Mouse (Mus musculus): ENCODE results near the gene Slc22a15.

The Slc22a15 gene

DNA sequence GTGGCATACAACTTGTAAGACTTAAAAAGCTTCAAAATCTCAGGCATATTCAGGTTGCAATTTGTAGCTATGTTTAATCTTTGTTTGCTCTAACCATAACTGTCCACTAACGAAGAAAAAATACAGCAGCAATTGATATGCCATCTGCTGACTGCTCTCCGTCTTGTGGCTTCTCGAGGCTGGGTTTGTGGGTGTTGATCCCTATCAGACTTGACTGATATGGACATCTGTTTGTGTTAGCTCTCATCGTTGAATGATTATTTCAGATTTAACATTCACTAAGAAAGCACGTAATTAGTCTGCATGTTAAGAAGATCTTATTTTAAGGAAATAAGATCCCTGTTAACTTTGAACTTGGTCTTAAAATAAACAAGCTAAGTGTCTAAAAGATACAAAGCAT lies 7.7 kb downstream of the Slc22a15 start:
- in situ Hi-C loops (cut with MboI, MseI), result no loop called here

DNA sequence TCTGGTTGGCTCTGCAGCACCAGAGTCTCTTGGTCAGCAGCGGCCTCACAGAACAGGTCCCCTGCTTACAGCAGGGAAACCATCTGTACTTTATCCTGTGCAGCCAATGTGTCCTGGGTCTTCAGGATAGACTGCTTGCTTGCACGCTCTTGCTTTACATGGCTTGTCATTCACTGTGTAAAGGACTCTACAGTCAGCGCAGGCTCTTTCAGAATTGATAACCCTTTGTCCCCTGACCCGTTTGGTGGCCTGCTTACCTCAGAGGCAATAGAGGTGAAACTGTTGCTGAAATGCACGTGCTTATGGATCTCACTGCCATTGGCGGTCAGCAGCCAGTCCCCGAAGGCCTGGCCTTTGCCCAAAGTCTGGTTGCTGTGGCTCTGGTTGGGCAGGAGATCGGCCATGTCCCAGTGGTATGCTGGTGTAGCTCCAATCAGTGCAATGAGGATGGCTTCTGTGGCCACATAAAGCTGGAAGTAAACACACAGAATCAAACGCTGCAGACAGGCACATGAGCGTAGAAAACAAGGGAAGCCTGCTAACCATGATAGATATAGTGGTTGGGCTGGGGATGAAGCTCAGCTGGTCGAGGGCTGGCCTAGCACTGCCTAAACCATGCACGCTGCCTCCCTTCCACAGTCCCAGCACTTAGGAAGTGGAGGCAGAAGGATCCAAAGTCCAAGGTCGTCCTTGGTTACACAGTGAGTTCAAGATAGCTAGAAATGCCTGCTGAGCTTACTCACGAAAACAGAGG lies 9.0 kb downstream of the Slc22a15 start:
- in situ Hi-C loops (cut with MboI, MseI), result no loop called here

DNA sequence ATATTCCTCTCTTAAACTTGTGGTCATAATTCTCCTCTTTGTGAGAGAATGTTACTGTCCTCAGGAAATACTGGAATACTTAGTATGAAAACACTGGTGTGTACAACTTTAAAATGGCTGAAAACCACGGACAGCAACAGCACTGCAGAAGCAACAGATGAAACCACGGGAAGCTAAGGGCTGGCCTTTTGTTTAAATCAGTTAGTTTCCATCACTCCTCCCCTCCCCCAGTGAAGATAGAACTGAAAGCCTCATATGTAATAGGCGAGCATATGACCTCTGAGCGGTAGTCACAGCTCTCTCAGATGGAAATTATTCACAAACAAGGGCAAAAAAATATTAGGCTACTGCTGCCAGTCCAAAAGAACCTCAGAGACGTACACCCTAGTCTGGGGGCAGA lies 10.0 kb downstream of the Slc22a15 start:
- in situ Hi-C loops (cut with MboI, MseI), result no loop called here

DNA sequence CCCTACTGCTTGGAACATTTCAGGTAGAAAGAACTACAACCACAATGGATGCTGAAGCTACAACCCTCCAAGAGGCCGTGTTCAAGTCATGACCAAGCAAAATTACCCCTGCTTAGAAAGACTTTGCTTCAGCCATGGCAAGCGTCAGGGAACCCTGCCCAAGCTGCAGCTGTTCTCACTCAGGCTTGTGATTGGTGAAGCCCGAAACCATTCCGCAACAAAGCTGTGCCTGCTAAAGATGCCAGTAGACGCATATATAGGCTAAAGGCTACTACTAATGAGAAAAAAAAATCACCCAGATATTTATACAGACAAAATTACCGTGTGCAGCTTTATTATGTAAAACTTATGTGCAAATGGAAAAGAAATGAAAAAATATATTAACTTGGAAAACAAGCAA lies 12.2 kb downstream of the Slc22a15 start:
- in situ Hi-C loops (cut with MboI, MseI), result no loop called here

DNA sequence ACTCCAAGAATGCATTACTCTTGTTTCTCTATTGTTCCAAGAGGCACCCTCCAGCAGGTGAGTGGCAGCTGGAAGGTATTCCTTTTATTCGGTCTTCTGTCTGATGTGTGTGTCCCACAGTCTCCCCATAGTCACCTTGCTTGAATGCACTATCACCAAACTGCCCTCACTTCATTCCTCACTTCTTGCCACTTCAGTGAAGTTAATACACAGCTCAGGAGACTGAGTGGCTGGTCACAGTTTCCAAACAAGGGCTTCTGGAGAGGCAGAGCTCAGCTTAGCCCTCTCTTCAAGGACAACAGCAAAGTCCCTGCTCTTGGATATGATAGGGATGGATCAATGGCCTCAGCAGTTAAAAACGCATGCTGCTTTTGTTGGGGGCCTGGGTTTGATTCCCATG lies 17.2 kb downstream of the Slc22a15 start:
- in situ Hi-C loops (cut with MboI, MseI), result no loop called here

DNA sequence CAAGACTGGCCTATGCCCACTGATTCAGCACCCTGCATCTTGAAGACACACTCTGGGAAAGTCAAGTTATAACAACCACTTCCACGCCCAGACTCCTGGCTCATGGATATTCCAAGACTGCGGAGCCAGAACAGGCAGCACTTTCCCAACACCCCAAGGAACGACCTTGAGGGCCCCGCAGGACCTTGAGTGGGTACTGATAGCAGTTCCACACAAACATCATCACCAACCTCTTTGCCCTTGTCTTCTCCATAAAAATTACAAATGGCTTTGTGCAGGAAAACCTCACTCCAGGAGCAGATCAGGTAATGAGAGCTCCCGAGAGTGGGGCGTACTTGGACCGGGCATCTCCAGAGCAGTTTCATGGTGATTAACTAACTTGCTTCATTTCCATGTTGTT lies 19.5 kb downstream of the Slc22a15 start:
- in situ Hi-C loops (cut with MboI, MseI), result no loop called here

DNA sequence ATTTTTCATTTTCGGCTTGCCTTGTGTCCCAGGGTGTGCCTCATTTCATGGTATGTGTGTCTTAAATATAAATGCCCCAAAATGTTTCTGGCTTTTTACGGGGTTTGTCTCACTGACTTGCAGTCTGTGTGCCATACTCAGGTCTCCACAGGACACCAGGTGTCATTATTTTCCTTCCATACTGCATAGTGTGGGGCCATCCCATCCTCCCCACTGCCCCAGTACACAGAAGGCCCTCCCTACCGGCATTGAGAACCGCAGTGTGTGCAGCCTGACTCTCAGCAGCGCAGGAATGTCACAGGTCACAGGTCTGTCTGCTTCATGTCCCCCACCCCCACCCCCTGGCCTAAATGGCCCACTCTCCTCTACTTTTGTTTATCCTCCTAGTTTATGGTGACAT lies 21.2 kb downstream of the Slc22a15 start:
- in situ Hi-C loops (cut with MboI, MseI), result no loop called here

DNA sequence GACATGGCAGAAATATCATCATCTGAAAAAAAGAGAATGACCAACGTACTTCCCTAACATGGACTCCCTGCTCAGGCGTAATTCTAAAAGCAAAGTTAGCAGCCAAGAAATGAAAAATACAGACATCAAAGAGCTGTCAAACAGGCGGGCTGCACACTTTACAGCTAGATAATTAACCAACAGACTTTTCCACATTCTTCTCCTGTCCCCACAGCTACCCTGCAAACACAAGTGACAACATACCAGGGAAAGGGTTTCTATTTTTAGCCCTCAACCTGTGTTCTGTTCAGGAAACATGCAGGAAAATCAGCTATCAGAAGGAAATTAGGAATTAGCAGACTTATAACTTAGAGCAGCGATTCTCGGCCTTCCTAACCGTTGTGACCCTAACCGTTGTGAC lies 21.9 kb downstream of the Slc22a15 start:
- in situ Hi-C loops (cut with MboI, MseI), result no loop called here

DNA sequence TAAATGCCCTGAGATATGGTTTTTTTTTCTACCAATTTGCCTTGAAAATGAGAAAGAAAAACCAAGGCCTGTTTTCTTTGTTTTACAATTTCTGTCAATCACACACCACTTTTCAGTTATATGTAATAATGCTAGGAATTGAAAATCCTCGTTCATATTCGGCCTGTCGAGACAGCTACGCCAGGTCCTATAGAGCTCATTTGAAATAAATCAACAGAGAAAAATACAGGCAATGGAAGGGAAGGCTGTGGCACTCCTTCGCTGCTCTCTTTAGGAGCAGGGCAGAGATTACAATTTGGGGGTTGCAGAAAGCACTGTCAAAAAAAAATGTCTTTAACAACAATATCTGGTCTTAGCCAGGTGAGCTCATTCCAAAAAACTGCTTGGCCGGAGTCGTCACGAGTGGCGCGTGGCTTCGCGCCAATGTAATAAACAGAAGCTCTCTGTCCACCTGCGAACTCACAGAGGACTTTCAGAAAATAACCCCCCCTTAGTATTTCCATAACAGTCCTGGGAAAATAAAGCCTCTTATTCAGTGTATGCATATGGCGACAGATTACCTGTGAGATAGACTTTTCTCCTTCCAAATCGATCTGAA lies 26.8 kb downstream of the Slc22a15 start:
- in situ Hi-C loops (cut with MboI, MseI), result no loop called here

DNA sequence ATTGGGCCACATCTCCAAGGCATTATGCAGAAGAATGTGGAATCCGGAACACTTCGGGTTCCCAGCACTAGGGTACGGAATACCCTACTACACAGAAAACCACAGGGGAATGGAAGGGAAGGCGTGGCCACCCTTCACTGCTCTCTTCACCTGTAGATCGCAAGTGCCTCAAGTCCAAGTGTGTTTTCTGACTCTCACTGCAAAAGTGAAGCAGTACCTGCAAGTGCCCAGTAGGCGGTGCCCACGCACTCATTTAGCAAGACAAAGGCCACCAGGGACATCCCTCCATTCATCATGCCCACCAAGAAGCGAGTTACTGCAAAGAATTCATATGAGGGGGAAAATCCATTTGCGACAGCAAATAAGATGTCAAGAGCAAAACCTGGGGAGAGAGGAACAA lies 27.4 kb downstream of the Slc22a15 start:
- in situ Hi-C loops (cut with MboI, MseI), result no loop called here

DNA sequence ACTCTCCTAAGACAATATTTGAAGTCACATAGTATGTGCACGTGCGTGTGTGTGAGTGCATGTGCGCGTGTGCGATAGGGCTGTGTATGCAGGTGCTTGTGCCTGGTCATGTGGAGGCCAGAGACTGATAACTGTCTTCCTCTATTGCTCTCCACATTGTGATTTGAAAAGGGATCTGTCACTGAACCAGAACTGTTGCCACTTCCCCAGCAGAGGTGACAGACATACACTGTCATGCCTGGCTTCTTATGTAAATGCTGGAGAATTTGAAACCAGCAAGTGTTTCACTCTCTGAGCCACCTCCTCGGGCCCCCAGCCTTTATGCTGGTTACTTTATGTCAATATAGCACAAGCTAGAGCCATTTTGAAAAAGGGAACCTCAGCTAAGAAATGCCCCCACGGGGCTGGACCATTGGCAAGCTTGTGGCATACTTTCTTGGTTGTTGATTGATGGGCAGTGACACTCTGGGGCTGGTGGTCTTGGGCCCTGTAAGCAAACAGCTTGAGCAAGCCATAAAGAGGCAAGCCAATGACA lies 28.8 kb downstream of the Slc22a15 start:
- in situ Hi-C loops (cut with MboI, MseI), result no loop called here

DNA sequence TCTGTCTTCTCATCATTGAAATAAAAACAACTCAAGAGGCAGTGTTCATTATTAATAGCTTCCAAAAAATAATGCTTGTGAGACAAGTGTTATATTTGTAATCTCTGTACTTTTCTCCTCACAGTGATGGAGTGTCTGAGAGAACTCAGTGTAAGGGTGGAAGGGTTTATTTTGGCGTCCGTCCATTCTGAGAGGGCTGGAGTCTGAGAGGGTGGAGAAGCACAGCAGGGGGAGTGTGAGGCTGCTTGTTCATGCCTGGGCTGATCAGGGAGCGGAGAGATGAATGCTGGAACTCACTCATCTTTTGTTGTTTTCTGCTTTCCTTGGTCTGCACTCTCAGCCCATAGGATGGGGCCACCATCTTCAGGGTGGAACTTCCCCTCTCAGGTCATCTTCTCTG lies 38.7 kb downstream of the Slc22a15 start:
- in situ Hi-C loops (cut with MboI, MseI), result no loop called here

DNA sequence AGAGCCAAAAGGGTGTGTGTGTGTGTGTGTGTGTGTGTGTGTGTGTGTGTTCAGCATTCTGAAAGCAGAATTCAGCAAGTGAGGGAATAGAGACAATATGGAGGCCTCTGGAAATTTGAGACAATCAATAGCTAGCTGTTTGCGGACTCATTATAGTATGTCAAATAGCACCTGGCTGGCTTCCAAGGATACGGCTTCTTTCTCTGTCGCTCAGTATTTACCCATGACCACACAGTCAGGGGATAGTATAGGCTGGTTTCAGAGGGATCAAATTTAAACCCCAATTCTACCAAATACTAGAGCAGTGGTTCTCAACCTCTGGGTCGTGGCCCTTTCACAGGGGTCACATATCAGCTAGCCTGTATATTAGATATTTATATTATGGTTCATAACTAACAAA lies 39.2 kb downstream of the Slc22a15 start:
- in situ Hi-C loops (cut with MboI, MseI), result no loop called here

DNA sequence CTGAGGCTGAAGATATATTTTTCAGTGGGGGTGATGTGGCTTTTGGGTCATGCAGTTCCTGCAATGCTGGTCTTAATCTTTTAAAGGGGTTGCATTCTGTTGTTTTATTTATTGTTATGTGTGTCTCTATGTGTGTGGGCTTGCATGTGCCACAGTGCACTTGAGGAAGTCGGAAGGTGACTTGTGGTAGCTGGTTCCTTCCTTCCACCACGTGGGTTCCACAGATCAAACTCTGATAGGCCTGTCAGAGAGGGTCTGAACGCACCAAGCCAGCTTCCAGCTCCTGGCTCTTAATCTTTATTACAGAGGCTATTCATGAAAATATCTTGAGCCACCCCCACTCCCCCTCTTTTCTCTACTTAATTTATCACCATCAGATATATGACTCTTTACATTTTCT lies 40.4 kb downstream of the Slc22a15 start:
- in situ Hi-C loops (cut with MboI, MseI), result no loop called here

DNA sequence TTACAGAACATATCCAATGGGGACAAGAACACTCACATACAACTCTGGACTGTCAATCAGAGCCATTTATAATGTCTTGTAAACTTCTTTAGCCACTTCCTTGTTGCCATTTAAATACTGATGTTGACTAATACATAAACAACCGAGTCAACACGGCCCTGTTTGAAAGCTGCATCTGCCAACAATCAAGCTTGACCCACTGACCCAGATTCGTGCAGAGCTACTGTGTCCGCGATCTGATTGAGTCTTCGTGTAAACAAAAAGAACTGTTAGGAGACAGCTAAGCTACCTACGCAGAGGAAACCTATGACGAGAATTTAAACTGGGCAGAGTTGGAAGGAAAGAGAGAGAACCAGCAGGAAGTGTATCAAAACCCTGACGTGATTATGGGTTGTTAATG lies 42.5 kb downstream of the Slc22a15 start:
- in situ Hi-C loops (cut with MboI, MseI), result no loop called here

DNA sequence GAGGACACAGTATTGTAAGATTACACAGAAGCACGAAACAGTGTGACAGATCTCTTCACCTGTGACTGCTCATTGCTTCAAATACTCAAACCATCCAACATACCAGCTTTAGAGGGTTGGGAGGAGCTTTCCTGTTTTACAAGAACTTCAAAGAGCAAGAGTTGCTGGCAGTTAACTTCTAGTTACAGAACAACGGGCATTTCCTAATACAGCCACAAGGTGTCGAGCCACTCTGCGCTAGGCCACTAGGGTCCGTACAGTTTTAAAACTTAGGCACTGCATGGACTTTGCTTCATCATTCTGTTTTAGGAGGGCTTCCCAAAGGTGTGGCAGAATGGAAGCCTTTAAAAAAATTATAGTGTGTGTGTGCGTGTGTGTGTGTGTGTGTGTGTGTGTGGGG lies 43.4 kb downstream of the Slc22a15 start:
- in situ Hi-C loops (cut with MboI, MseI), result no loop called here

DNA sequence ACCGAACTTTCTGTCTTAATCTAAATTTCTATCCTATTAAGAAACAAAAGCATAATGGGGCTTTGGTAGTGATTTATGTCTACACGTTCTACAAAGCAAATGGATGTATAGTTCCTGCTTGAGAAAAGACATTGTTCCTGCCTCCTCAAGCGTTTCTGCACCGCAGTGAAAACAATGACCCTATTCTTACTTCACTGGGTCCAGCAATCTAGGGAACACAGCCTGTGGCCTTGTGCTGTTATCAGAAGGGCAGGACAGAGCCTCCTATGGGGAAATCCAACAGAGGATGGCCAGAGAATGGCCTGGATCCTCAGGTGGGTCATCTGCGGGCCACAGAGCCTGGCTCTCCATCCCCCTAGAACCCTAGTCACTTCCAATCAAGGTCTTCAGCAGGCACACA lies 46.1 kb downstream of the Slc22a15 start:
- in situ Hi-C loops (cut with MboI, MseI), result no loop called here

DNA sequence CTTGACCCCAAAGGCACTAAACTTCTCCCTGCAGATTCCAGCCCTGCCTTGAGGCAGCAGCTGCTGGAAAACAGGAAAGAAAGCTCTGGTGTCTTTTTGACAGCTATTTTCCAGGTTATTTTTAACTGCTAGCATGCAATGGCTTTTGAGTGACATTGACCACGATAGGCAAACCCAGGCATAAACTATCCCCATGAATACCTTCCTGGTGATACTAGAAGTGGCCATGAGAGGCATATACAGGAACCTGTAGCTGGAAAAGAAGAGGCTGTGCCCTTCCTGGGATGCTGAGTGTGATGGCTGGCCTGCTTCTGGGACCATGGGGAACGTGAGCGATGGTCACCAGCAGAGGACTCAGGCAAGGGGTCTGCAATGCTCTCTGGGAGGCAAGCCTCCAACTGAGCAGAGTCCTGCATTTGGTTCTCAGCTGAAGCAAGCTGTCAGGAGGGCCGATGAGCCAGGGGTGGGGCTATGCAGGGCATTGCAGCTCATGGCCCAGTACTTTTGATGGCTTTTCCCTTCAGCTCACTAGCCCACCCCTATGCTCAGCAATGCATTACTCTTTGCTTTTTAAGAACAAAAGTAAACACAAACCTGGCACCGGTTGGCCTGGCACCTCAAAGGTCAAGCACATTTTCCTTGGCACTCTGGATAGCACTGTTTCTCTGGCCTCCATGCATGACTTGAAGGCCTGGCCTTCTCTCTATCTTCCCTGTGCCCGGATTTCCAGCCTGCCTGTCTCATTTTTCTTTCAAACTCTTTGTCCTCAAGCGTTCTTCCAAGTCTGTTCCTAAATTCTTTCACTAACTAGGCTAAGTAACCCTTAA lies 47.6 kb downstream of the Slc22a15 start:
- in situ Hi-C loops (cut with MboI, MseI), result no loop called here

DNA sequence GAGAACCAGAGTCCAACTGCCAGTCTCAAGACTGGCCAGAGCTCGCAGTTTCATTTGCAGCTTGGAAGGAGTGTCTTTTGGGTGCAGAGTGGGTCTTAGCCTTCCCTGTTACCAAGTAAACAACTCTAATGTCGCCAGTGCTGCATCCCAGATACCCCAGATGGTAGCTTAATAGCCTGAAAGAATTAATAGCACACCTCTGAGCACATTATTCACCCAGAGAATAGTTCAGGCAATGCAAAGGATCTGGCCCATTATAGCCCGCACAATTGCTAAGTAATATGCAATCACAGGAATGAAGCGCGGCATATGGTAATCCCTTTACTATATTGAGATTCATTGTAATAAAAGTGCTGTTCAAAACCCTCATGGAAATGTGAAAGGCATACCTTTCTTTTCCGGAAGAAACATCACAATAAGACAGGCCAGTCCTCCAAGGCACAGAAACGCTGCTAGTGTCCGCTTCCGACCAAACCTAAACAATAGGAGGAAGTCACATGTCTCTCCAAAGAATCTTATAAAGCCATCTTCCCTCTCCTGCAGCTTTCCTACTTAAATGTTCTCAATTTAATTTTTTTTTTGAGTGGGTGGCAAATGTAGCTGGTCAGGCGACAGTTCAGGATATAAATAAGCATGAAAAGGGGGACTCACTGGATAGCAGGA lies 48.9 kb downstream of the Slc22a15 start:
- in situ Hi-C loops (cut with MboI, MseI), result no loop called here

DNA sequence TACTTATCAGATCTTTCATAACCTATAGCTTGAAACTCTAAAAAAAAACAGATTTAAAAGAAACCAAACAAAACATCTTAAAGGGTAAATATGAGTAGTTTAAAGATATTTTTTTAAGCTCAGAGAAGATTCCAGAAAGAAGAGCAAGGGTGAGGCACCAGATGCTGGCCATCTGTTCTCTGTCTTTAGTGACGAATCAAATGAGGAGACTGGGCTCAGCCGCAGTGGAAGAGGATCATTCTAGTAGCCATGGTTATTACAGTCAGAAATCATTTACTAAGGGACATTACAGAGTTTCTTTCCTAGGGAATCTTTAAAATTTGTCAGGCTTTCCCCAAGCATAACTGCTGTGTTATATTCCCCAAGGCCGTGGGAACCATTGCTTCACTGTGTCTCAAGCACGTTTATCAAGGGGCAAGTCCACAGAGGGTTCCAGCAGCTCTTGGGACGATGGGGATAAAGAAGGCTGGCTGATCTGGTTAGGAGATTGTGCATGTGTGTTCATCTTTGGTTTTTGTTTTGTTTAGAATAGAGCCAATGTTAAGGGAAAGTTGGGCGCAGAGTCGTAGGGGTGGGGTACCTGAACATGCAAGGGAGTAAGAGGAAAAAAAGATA lies 51.1 kb downstream of the Slc22a15 start:
- in situ Hi-C loops (cut with MboI, MseI), result no loop called here

DNA sequence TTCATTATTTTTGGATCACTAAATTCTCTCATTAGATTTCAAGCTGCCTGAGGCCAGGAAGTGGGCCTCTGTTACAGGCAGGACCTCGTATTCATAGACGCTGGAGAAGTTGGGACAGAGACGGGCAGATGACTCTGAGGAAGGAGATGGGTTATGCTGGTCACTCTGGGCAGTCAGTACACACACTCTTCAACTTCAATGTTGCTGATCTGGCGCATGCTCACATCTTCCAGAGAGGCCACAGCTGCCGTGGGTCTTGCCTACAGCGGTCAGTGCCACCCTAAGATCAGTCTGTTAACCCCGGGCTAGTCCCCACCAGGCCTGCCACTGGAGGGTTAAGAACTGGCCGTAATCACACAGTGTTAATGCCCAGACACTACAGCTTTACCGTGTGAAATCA lies 52.3 kb downstream of the Slc22a15 start:
- in situ Hi-C loops (cut with MboI, MseI), result no loop called here

DNA sequence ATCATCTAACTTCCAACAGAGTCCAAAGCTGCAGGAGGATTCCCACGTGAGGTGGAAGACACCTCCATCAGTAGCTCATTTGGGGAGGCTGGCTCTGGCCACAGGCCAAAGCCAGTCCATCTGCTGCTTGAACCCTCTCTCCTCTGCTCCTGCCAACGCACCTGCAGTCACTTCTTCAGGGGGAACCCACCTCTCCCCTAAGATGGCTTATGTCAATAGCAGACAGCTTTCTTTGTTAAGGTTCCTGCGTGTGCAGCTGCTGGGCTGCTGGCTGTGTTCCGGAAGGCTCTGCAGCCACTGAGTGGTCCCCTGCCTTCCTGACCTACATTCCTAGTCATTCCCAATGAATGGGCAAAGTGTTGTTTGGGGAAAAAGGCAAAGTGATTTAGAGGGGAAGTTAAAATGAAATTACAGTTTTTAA lies 57.2 kb downstream of the Slc22a15 start:
- in situ Hi-C loops (cut with MboI, MseI), result no loop called here

Measured in T-helper 2 cell (primary cell).